Mouse (Mus musculus) heart, embryonic 15.5 days (tissue): ENCODE measurements at regions not wholly inside any gene's neighbourhood (a gene's known extent, or its start where the extent isn't known, plus 50 kb on each side); places are given as distances from the start of the nearest gene placed in this dataset.
A peak's percentile ranks its signal among the peaks of the same experiment; 100 is the strongest.
"Not testable (repeated sequence)": the region's sequence is repeated elsewhere in the genome, so short reads cannot be mapped to it uniquely, and the experiment has no call there.

Experiments used
- ATAC-seq: fragments of 200-750 bp; cut with Nextera tagmentation; replicated peaks from 2 replicates; pipeline ENCODE4 v1.8.0; 2017; ENCODE audit warnings: low read depth, moderate TSS enrichment; ENCODE audit not compliant: insufficient number of reproducible peaks, insufficient read depth, low FRiP score
- H3K27ac ChIP-seq: fragments of 300-500 bp; sonication (generic); 2 replicates; pipeline ENCODE4 v1.5.1; 2015; ENCODE audit warnings: mild to moderate bottlenecking, inconsistent platforms
- H3K27me3 ChIP-seq: fragments of 300-500 bp; sonication (generic); 2 replicates; pipeline ENCODE4 v1.6.1; 2015; ENCODE audit warnings: inconsistent platforms
- H3K36me3 ChIP-seq: fragments of 300-500 bp; sonication (generic); 2 replicates; pipeline ENCODE4 v1.6.1; 2015; ENCODE audit warnings: mild to moderate bottlenecking, inconsistent platforms
- H3K4me1 ChIP-seq: fragments of 300-500 bp; sonication (generic); replicated peaks from 2 replicates; pipeline ENCODE4 v1.6.1; 2015; ENCODE audit warnings: inconsistent platforms
- H3K4me2 ChIP-seq: fragments of 300-500 bp; sonication (generic); 2 replicates; pipeline ENCODE4 v1.6.1; 2015; ENCODE audit warnings: inconsistent platforms, mild to moderate bottlenecking, moderate library complexity
- H3K4me3 ChIP-seq: fragments of 300-500 bp; sonication (generic); 2 replicates; pipeline ENCODE4 v1.5.1; 2015; ENCODE audit warnings: mild to moderate bottlenecking, inconsistent platforms
- H3K9ac ChIP-seq: fragments of 300-500 bp; sonication (generic); 2 replicates; pipeline ENCODE4 v1.6.1; 2015; ENCODE audit warnings: mild to moderate bottlenecking, inconsistent platforms
- H3K9me3 ChIP-seq: fragments of 300-500 bp; sonication (generic); replicated peaks from 2 replicates; pipeline ENCODE4 v1.6.1; 2016; ENCODE audit warnings: inconsistent platforms
- WGBS: fragments of 180-500 bp; shearing (Covaris S2); methylation state at CpG from one replicate; pipeline ENCODE4 v1.1.7; 2015; ENCODE audit warnings: mixed read lengths; 5-methylcytosine and 5-hydroxymethylcytosine counted together

DNA sequence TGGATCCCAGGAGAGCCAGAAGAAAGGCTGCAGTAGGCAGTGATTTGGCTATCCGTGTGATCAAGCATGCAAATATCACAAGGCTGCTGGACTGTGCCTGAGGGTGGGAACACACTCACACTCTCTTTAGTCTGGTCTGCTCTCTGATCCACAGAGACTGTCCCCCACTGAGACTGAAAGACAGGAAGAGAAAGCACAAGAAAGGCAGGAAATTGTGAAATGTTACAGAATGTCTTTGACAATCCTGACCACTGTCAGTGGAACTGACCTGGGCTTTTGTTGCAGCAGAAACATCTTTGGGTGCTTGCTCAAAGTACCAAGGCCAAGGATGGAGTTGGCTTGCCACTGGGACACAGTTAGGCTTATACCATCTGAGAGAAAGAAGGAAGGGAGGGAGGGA, 52.3 kb upstream of the Gpd2 start:
- H3K36me3 ChIP-seq: no peaks in the 10 kb centered on the region
- H3K9me3 ChIP-seq: no peaks in the 10 kb centered on the region
- H3K4me3 ChIP-seq: no peak overlapping the region
- no peak for ATAC-seq
- 19% methylated on average over 1 of the region's 1 CpGs for WGBS
- no peak overlapping the region for H3K27ac ChIP-seq
- H3K9ac ChIP-seq: no peak overlapping the region
- no peak overlapping the region for H3K4me2 ChIP-seq
- H3K4me1 ChIP-seq: 0 out of 2 replicates have a peak, but pooled peaks cover 5% of the 10 kb centered on the region
- no peaks in the 10 kb centered on the region for H3K27me3 ChIP-seq

DNA sequence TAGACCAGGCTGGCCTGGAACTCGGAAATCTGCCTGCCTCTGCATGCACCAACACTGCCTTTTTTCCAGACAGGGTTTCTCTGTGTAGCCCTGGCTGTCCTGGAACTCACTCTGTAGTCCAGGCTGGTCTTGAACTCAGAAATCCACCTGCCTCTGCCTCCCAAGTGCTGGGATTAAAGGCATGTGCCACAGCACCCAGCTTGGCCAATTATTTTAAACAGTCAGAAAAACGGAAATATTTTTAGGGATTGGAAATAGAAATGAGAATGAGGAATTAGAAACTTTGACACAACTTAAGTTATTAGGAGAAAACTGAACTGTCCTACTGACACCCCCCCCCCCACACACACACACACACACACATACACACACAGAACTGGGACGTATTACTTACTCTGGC, 54.3 kb upstream of the Gpd2 start:
- H3K4me3 ChIP-seq, H3K27ac ChIP-seq: not testable (repeated sequence)

DNA sequence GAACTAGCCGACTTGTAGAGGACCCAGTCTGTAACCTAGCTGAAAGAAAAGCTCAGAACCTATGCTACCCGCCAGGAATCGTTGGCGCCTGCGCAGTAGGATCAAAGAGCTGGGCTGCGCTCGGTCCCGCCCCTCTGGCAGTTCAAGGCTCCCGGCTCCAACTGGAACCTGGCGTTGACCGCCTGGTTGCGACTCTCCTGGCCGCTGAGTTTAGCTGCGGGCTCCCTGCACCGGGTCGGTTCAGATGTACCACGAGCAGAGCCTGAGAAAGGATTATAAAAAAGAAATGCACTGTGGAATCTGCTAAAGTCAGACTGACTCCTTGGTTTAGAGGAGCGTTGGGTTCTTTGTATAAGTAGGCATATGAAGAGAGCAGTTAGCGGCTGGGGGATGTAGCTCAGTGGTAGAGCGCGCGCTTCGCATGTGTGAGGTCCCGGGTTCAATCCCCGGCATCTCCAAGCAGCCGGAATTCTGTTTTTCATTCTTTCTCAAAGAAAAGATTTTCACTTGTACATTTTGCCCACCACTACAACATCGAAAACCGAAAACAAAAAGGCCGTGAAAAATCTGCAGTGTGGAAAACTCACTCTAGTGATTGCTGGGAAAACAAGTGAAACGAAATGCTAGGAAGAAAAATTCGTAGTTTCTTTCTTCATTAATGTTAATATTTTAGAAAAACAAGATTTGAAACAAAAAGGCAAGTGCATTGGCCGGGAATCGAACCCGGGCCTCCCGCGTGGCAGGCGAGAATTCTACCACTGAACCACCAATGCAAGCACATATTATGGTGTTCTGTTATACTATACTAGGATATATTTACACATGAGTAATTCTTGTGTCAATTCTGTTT, 55.5 kb upstream of the Gpd2 start:
- peak; percentile 95 for ATAC-seq
- peak overlapping the region; percentile 62 for H3K4me2 ChIP-seq

More for the DNA sequence above, 54.3 kb upstream of the Gpd2 start:
- not testable (repeated sequence) for H3K27me3 ChIP-seq, H3K4me1 ChIP-seq, H3K4me2 ChIP-seq, H3K36me3 ChIP-seq, H3K9ac ChIP-seq, H3K9me3 ChIP-seq, ATAC-seq
- WGBS: 71% methylated on average over 3 of the region's 3 CpGs

DNA sequence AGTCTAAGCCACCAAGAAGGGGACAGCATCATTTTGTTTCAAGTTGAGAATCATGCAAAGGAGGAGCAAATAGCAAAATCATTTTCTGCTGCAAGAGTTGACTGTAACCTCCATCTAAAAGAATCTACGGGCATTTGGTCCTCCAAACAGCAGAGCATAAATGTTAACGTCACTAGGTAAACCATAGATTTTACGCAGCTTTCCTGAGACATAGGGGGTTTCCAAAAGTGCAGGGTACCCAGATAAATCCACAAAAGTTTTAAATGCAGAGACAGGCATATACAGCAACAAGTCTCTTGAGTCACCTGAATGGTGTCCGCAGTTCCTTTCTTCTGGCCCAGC, 56.1 kb upstream of the Gpd2 start:
- Histone ChIP-seq H3K36me3 (no peaks in the 10 kb centered on the region), H3K4me2 (peak overlapping the region; percentile 62), H3K9ac (peak overlapping the region; percentile 67), H3K9me3 (no peaks in the 10 kb centered on the region), H3K4me3 (peak overlapping the region; percentile 84), H3K27me3 (no peaks in the 10 kb centered on the region), H3K27ac (peak overlapping the region; percentile 94), H3K4me1 (0 out of 2 replicates have a peak, but pooled peaks cover 5% of the 10 kb centered on the region)
- 16% methylated on average over 4 of the region's 4 CpGs for WGBS
- no peak for ATAC-seq

More for the DNA sequence above, 55.5 kb upstream of the Gpd2 start:
- Histone ChIP-seq H3K36me3 (no peaks in the 10 kb centered on the region), H3K9ac (peak overlapping the region; percentile 67), H3K9me3 (no peaks in the 10 kb centered on the region), H3K4me1 (0 out of 2 replicates have a peak, but pooled peaks cover 5% of the 10 kb centered on the region), H3K27me3 (no peaks in the 10 kb centered on the region), H3K4me3 (peak overlapping the region; percentile 84), H3K27ac (peak overlapping the region; percentile 94)
- WGBS: under 1% methylated on average over 37 of the region's 37 CpGs

DNA sequence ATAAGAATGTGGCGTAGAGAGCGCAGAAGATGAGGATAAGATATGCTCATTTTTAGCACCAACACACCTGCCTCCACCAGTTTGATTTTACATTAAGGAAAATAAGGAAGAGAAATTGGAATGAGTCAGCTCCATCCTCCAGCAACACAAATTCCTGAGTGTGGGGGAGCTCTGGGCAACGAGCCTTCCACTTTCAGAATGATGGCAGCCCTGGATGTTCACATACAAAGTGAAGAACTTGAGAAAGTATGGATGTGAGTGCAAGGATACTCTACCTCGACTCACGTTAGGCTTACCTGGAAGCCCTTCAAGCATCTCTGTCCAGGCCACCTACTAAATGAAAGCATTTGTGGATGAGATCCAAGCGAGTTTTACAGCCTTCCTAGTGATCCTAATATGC, 54.3 kb upstream of the Nr4a2 start:
- Histone ChIP-seq H3K4me2 (no peak overlapping the region), H3K9ac (no peak overlapping the region), H3K27ac (no peak overlapping the region), H3K27me3 (no peaks in the 10 kb centered on the region), H3K9me3 (no peaks in the 10 kb centered on the region), H3K4me1 (0 out of 2 replicates have a peak, but pooled peaks cover 5% of the 10 kb centered on the region), H3K4me3 (no peak overlapping the region), H3K36me3 (no peaks in the 10 kb centered on the region)
- no peak for ATAC-seq
- 69% methylated on average over 6 of the region's 6 CpGs for WGBS

DNA sequence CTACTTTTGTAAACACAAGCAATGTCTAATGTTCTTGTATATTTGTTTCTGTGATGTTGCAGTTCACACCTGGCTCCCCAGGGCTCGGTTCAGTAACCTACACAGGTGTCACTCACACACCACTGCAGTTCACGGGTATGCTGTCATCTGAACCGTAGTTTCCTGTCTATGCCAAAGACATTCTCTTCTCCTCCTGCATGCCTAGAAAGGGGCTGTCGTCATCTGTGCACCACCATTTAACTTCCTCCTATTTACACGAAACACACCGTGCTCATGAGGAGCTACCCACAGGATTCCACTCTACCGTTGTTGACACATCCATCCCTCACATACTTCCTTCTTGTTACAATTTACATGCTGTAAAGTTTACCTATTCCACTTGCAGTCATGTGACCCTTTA, 52.7 kb upstream of the Nr4a2 start:
- Histone ChIP-seq H3K9me3 (no peaks in the 10 kb centered on the region), H3K9ac (no peak overlapping the region), H3K36me3 (no peaks in the 10 kb centered on the region), H3K27me3 (no peaks in the 10 kb centered on the region), H3K4me1 (0 out of 2 replicates have a peak, but pooled peaks cover 5% of the 10 kb centered on the region), H3K4me3 (no peak overlapping the region), H3K27ac (no peak overlapping the region), H3K4me2 (no peak overlapping the region)
- ATAC-seq: no peak
- WGBS: 86% methylated on average over 7 of the region's 7 CpGs

DNA sequence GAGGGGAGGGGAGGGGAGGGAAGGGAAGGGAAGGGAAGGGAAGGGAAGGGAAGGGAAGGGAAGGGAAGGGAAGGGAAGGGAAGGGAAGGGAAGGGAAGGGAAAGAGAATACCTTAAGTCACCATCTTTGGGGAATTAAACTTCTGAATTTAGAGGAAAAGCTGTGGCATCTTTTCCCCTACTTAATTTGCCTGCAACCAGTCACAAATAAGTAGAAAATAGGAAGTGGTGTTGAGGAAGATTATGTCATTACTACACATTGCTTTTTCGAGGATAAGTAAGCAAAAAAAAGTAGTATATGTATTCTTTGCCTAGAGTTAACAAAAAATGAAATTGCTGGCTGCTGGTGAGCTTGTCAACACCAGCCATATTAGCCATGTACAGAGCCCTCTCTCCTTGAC, 51.4 kb upstream of the Nr4a2 start:
- no peaks in the 10 kb centered on the region for H3K27me3 ChIP-seq
- ATAC-seq: no peak
- no peak overlapping the region for H3K27ac ChIP-seq
- no peaks in the 10 kb centered on the region for H3K36me3 ChIP-seq
- no peaks in the 10 kb centered on the region for H3K9me3 ChIP-seq
- no peak overlapping the region for H3K9ac ChIP-seq
- no peak overlapping the region for H3K4me3 ChIP-seq
- H3K4me2 ChIP-seq: no peak overlapping the region
- 39% methylated on average over 1 of the region's 1 CpGs for WGBS
- H3K4me1 ChIP-seq: no peaks in the 10 kb centered on the region
